Mouse (Mus musculus): ENCODE measurements around the gene Cep55.
A peak's percentile ranks its signal among the peaks of the same experiment; 100 is the strongest.

Gene Cep55

DNA sequence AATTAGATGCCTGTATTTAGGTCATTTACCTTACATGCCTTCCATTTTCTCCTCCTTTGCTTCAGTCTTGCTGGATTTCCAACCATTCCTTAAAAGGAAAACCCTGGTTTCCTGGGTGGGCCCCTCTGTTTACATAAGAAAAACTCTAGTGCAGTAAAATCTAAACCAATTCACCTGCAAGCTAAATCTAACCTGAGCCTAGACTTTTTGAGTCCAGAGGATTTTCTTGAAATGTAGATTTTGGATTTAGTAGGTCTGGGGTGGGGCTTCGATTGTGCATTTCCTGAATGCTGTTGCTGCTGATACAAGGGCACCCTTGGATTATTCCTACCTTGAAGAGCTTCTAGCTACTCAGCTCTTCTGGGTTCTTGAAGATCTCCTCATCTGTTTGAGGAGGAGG, 9.2 kb downstream of the Cep55 start:
- no peaks in the 10 kb centered on the region for H3K27me3 ChIP-seq (ENCODE audit: control insufficient read depth, insufficient read depth, low read length, poor library complexity, severe bottlenecking)
- no peak for DNase-seq (ENCODE audit: low read depth, low spot score)
- H3K36me3 ChIP-seq (ENCODE audit: control insufficient read depth, insufficient read depth, low read length, poor library complexity, severe bottlenecking) = no peaks in the 10 kb centered on the region

DNA sequence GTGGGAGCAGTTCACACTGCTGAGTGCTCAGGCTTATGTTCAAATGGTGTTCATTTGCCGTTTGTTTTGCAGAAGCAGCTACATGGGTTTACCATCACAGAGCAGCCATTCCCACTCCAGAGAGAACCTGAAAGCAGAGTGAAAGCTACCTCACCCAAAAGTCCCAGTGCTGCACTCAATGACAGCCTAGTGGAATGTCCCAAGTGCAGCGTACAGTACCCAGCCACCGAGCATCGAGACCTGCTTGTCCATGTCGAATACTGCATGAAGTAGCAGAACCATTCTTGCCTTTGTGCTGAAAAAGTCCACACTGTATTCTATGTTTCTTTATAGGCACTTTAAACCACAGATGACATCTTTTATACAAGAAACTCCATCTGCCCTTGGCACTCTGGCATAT, 18.4 kb downstream of the Cep55 start:
- H3K27me3 ChIP-seq (ENCODE audit: control insufficient read depth, insufficient read depth, low read length, poor library complexity, severe bottlenecking) = no peaks in the 10 kb centered on the region
- no peak for DNase-seq (ENCODE audit: low read depth, low spot score)
- H3K36me3 ChIP-seq (ENCODE audit: control insufficient read depth, insufficient read depth, low read length, poor library complexity, severe bottlenecking) = no peaks in the 10 kb centered on the region

DNA sequence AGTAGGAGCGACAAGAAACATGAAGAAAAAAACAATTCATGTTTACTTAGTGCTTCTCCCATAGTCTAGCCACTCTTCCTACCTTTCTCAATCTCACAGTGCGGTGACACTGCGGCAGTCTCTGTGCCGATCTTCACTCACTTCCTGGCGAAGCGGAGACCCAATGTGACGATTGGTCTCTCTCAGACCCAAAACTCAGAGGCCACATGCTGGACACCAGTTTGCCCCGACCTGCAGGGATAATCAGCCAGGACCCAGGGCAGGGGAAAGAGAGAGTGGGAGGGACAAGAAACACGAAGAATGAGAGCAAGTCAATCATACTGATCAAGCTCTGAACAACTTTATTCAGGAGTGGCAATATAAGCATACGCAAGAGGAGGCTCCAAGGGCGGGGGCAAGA, 20.2 kb downstream of the Cep55 start:
- Histone ChIP-seq H3K36me3 (ENCODE audit: control insufficient read depth, insufficient read depth, low read length, poor library complexity, severe bottlenecking) (no peaks in the 10 kb centered on the region), H3K27me3 (ENCODE audit: control insufficient read depth, insufficient read depth, low read length, poor library complexity, severe bottlenecking) (no peaks in the 10 kb centered on the region)
- no peak for DNase-seq (ENCODE audit: low read depth, low spot score)

DNA sequence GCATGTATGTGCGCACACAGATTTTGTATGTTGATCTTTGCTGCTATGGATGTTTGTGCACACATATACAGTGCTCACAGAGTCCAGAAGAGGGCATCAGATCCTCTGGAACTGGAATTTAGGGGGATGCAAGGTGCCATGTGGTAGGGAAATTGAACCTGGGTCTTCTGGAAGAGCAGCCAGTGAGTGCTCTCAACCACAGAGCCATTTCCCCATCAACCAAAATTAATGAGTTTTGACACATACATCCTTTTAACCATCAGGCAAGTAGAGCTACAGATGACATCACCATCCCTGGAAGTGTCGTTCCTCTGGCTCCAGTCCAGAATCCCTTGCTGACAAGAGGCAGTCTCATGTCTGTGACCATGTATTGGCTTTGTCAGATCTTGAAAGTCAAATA, 21.4 kb downstream of the Cep55 start:
- H3K27me3 ChIP-seq (ENCODE audit: control insufficient read depth, insufficient read depth, low read length, poor library complexity, severe bottlenecking) = no peaks in the 10 kb centered on the region
- no peak for DNase-seq (ENCODE audit: low read depth, low spot score)
- H3K36me3 ChIP-seq (ENCODE audit: control insufficient read depth, insufficient read depth, low read length, poor library complexity, severe bottlenecking) = no peaks in the 10 kb centered on the region

DNA sequence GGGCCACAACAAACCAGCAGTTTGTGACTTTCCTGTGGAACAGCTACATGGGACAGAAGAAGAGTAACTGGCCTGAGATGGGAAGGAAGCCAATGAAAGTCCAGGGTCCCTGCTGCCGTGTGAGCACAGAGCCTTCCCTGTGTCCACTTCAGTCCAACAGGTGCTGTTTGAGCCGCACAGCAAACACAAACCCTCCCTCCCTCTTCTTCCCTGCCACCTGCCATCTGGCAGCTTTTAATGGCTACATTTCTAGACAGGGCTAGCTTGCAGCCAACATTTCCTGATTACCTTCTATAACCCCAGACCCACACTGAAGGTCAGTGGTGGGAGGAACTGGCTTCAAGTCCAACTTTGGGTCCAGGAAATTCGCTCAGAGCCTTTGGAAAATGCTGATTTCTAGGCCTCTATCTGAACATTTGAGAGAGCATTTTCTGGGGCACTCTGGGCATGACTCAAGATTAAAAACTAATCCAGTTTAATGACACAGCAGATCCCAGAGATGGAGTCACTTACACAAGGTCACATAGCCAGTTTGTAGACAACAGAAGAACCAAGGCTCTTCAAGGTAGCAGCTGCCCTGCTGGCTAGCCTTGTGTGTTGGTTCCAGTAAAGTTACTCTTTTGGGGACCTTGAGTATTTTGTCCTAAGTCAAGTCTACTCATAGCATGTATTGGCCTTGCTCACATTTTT, 23.2 kb downstream of the Cep55 start:
- Histone ChIP-seq H3K27me3 (ENCODE audit: control insufficient read depth, insufficient read depth, low read length, poor library complexity, severe bottlenecking) (no peaks in the 10 kb centered on the region), H3K36me3 (ENCODE audit: control insufficient read depth, insufficient read depth, low read length, poor library complexity, severe bottlenecking) (no peaks in the 10 kb centered on the region)
- no peak for DNase-seq (ENCODE audit: low read depth, low spot score)

DNA sequence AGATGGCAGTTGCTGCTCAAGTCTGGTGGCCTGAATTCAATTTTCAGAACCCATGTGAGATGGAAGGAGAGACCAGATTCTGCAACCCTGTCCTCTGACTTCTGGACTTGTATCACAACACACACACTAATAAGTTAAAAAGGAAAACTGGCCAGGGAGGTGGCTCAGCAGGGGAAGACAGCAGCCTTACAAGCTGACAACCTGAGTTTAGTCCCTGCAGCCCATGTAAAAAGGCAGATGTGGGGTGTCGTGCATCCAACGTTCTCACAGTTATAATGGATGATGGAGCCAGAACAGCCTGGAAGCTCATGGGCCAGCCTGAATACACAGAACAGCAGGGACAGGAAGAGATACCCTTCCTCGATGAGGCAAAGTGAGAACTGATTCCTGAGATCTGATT, 26.6 kb downstream of the Cep55 start:
- no peaks in the 10 kb centered on the region for H3K36me3 ChIP-seq (ENCODE audit: control insufficient read depth, insufficient read depth, low read length, poor library complexity, severe bottlenecking)
- H3K27me3 ChIP-seq (ENCODE audit: control insufficient read depth, insufficient read depth, low read length, poor library complexity, severe bottlenecking) = no peaks in the 10 kb centered on the region
- DNase-seq (ENCODE audit: low read depth, low spot score) = no peak

DNA sequence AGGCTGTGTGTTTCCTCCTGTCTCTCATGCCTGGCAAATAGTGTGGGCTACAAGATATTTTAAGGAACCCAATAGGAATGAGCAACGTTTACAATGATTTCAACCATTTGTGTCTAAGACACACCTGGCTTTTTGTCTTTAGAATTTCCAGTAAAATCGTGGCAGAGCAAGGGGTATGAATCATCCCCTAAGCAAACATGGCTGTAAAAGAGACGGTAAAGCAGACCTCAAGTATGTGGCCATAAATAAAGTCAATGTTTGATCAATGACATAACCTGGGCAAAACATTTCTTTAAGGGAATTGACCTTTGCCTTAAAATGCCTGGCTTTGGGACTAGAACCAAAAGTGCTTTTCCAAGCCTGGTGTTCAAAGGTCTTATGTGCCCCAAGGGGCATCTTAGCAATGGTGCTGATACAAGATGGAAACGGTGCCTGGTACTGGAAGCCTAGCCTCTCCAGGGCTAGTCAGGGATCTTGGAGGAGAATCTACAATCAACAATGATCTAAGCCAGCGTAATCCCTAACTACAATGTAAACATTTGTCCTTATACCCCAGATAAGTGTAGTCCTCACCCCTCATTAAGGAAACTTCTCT, 28.2 kb downstream of the Cep55 start:
- no peaks in the 10 kb centered on the region for H3K27me3 ChIP-seq (ENCODE audit: control insufficient read depth, insufficient read depth, low read length, poor library complexity, severe bottlenecking)
- H3K36me3 ChIP-seq (ENCODE audit: control insufficient read depth, insufficient read depth, low read length, poor library complexity, severe bottlenecking) = no peaks in the 10 kb centered on the region
- DNase-seq (ENCODE audit: low read depth, low spot score) = no peak

DNA sequence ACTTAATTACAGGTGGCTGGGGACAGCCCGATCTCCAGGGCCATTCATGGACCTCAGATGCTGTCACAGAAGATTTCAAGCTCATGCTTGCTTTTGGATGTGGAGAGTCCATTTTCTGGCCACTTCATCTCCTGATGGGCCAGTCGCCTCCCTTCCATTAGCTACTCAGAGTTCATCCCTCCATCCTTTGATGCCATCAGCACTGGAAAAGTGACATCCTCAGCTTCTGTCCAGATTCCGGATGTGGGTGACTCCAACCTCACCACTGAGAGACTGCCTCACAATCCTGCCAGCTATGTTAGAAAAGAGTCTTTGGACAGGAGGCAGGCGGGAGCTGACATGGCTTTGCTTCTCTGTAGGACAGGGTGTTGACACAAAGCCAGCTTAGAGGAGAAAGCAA, 31.0 kb downstream of the Cep55 start:
- no peaks in the 10 kb centered on the region for H3K27me3 ChIP-seq (ENCODE audit: control insufficient read depth, insufficient read depth, low read length, poor library complexity, severe bottlenecking)
- DNase-seq (ENCODE audit: low read depth, low spot score) = no peak
- no peaks in the 10 kb centered on the region for H3K36me3 ChIP-seq (ENCODE audit: control insufficient read depth, insufficient read depth, low read length, poor library complexity, severe bottlenecking)

DNA sequence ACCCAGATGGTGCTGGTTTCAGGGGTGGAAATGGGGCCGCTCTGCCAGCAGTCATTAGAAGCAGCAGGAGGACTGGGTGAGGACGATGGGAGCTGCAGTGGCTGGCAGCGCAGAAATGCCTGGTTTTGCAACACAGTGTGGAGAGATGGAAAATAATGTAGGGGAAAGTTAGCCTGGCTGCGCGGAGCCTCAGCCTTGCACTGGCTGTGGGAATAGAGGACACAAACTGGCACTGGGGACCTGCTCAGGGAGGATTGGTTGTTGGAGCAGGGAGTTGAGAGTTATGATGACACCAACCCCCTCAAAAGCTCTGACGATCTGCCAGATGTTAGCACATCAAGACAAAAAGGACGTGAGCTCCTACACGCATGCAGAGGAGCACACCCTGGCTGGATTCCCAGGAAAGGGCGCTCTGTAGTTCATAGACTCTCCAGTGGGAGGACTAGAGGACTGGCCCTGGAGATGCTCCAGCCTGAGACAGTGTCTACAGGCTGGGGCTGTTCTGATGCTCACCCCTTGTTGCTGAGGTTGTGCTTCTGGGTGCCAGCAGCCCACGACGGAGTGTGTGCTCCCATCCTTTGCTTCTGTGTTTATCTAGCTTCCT, 32.2 kb downstream of the Cep55 start:
- Histone ChIP-seq H3K36me3 (ENCODE audit: control insufficient read depth, insufficient read depth, low read length, poor library complexity, severe bottlenecking) (no peaks in the 10 kb centered on the region), H3K27me3 (ENCODE audit: control insufficient read depth, insufficient read depth, low read length, poor library complexity, severe bottlenecking) (no peaks in the 10 kb centered on the region)
- no peak for DNase-seq (ENCODE audit: low read depth, low spot score)

DNA sequence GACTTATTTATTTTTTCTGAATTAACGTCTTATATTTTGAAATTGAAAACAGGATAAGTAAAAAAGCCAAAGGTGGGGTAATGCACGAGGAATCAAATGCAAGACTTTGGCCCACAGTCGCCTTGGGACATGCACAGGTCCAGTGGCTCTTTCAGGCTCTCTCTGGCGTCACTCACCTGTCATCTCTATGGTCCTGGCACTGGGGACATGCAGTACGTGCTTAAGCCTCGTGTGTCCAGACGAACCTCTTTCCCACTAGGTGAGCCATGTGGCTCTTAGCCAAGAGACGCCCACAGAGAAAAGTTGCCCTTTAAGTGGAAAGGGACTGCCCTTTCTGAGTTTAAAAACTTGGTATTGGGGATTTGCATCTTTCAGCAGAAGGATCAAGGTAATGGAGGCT, 34.5 kb downstream of the Cep55 start:
- DNase-seq (ENCODE audit: low read depth, low spot score) = no peak
- no peaks in the 10 kb centered on the region for H3K27me3 ChIP-seq (ENCODE audit: control insufficient read depth, insufficient read depth, low read length, poor library complexity, severe bottlenecking)
- no peaks in the 10 kb centered on the region for H3K36me3 ChIP-seq (ENCODE audit: control insufficient read depth, insufficient read depth, low read length, poor library complexity, severe bottlenecking)

DNA sequence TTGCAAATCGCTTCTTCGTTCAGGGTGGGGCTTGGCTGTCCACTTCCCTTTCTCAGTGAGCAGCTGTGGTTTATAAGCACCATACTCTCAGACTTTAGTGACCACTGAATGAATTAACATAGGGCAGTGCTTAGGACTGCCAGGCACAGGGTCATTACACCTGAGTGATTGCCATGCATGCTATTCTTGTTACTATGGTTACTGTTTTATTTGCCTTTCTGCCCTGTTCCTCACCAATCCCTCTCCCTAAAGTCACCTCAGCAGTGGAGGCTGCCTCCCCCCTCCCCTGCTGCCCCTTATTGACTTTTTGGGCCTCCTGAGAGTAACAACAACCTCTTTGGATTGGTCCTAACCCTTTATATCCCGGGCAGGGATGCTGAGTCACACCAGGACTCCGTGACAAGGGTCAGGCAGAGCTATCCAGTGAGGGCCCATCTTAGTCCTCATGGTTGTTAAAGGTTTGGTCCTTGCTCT, 36.7 kb downstream of the Cep55 start:
- DNase-seq (ENCODE audit: low read depth, low spot score) = peak; percentile 25
- no peaks in the 10 kb centered on the region for H3K36me3 ChIP-seq (ENCODE audit: control insufficient read depth, insufficient read depth, low read length, poor library complexity, severe bottlenecking)
- no peaks in the 10 kb centered on the region for H3K27me3 ChIP-seq (ENCODE audit: control insufficient read depth, insufficient read depth, low read length, poor library complexity, severe bottlenecking)

DNA sequence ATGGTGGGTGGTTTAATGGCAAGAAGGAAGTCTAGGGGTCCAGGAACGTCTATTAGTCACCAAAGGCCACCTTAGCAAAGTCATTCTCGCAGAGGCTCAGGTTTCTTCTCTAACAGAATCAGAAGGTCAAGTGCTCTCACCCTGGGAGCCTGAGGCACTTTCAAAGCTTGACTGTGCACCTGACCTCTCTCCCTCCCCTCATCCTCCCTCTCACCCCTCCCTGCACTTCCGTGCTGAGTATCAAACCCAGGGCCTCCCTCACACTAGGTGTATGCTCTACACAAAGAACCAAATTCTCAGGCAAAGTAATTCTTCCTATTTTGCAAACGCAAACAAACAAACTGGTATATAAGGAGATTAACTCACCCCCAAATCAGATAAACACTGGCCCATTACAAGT, 41.4 kb downstream of the Cep55 start:
- Histone ChIP-seq H3K36me3 (ENCODE audit: control insufficient read depth, insufficient read depth, low read length, poor library complexity, severe bottlenecking) (no peaks in the 10 kb centered on the region), H3K27me3 (ENCODE audit: control insufficient read depth, insufficient read depth, low read length, poor library complexity, severe bottlenecking) (no peaks in the 10 kb centered on the region)
- DNase-seq (ENCODE audit: low read depth, low spot score) = no peak

DNA sequence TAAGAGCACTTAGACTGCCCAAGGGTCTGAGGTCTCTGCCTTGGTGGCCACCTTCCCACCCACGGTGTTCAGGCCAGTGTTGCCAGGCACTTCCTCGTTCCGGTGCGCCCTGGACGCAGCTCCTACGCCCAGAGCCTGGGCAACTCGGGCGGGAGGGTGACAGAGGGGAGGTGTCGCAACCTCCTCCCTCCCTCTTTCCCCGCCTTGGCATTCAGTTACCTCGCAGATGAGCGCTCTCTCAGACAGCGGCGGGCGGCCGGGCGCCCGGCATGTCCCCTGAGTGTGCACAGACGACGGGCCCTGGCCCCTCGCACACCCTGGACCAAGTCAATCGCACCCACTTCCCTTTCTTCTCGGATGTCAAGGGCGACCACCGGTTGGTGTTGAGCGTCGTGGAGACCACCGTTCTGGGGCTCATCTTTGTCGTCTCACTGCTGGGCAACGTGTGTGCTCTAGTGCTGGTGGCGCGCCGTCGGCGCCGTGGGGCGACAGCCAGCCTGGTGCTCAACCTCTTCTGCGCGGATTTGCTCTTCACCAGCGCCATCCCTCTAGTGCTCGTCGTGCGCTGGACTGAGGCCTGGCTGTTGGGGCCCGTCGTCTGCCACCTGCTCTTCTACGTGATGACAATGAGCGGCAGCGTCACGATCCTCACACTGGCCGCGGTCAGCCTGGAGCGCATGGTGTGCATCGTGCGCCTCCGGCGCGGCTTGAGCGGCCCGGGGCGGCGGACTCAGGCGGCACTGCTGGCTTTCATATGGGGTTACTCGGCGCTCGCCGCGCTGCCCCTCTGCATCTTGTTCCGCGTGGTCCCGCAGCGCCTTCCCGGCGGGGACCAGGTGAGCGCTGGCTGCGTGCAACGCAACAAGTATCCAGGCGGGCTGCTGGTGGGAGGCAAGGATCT, 42.3 kb downstream of the Cep55 start, which contains the start of gene Ffar4:
Gene Ffar4 (plus strand): TSS at position 214 of the 901 bp plus-strand sequence.
- no peaks in the 10 kb centered on the region for H3K27me3 ChIP-seq (ENCODE audit: control insufficient read depth, insufficient read depth, low read length, poor library complexity, severe bottlenecking)
- DNase-seq (ENCODE audit: low read depth, low spot score) = no peak
- H3K36me3 ChIP-seq (ENCODE audit: control insufficient read depth, insufficient read depth, low read length, poor library complexity, severe bottlenecking) = no peaks in the 10 kb centered on the region

DNA sequence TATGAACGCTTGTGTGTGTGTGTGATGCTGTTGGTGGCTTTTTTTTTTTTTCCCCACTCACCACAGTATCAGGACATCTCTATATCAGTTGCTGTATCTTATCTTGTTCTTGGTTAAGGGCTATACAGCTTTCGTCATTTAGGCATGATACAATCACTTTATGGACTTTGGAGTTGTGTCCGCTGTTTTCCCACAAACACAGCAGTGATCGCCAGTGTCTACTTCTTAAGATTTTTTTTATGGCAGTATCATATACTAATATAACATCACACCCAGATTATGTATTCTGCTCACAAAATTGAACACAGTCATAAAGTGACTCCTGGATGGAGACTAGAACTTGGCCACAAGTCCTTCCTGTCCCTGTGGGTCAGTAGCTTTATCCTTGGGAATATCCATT, 53.1 kb downstream of the Cep55 start:
- H3K36me3 ChIP-seq (ENCODE audit: control insufficient read depth, insufficient read depth, low read length, poor library complexity, severe bottlenecking) = no peaks in the 10 kb centered on the region
- no peak for DNase-seq (ENCODE audit: low read depth, low spot score)
- no peaks in the 10 kb centered on the region for H3K27me3 ChIP-seq (ENCODE audit: control insufficient read depth, insufficient read depth, low read length, poor library complexity, severe bottlenecking)
